Mouse (Mus musculus) gonadal fat pad, adult 2 months (tissue): ENCODE results near the gene Zfp276. TPM values are rescaled to one million over a fixed set of nuclear protein-coding genes. Genes with fewer than 3 reads are reported as not detected.
"Not testable (repeated sequence)": the region's sequence is repeated elsewhere in the genome, so short reads cannot be mapped to it uniquely, and the experiment has no call there.

ENCODE experiments used
- DNase-seq: peaks from one replicate; pipeline ENCODE4 v3.0.0-alpha.2; 2012; ENCODE audit warnings: low read depth
- polyA plus RNA-seq: library from polyadenylated mRNA; depleted of rRNA; stranded (reverse); fragments of >200 nt; gene quantifications from 2 replicates; pipeline ENCODE4 v1.2.3, GENCODE M21; 2012

Gene Zfp276
- polyA plus RNA-seq, 1 experiment, result 35.1 TPM

DNA sequence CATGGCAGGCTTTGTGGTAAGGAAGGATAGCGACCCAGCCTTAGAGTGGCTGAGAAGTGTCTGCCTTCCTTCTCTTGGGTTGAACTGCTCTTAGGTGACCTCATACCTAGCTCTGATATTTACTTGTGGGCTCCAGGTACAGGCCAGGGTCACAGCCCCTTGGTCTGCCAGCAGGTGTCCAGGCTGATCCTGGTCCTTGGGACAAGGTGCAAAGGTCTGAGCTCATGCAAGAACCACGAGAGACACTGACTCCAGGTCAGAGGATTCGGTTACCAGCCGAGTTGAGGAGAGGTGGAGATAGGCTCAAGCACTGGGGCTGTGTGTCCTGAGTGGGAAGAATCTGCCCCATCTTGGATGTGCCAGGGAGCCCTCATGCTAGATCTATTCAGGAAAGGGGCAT lies 9.6 kb upstream of the Zfp276 start:
- no peak for DNase-seq

DNA sequence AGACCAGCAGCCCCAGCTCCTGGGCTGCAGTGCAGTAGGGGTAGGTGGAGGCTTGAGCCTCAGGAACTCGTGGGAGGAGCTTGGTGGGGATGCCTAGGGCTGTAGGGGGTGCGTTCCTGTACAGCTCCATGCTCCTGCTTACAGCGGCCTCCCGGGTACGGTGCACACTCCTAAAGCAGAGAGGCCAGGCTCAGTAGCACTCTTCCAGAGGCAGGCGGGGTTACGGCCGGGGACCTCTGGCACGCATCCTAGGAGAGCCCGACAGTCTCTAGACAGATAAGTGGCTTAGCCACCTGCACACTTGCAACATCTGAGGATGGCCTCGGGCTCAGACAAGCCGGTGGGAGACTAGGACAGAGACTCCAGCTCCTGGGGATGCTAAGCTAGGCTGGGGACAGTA lies 8.5 kb upstream of the Zfp276 start:
- DNase-seq, result no peak

DNA sequence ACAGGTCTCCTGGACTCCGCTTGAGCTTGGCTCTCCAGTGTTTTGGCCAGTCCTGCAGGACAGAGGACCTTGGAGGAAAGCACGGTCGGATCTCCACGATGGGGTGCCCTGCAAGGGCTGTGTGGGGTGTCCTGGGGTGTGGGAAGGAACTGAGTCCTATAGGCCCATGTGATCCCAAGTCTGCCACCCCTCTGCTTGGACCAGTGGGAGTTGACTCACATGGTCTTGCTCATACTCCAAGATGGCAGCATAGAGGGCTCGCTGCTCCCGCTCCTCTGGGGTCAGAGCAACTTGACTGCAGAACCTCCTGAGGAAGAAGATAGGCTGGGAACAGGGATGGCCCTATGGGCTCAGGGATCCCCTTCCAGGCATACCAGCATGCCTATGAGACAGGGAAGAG lies 6.2 kb upstream of the Zfp276 start:
- no peak for DNase-seq

DNA sequence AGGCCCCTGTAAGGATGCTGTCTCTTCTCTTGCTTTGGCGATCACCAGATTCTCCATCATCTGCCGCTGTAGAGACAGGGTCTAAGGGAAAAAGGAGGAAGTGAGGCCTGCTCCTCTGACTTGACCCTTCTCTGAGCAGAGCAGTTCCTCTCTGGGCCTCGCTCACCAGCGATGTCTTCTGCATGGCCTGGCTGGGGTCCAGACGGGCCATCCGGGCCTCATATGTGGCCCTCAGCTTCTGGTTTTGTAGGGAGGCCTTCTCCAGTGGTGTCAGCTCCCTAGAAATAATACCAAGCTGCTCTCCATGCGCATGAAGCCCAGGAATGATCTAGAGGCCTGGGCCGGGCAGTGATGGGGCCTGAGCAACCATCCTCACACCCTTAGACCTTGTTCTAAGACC lies 5.4 kb upstream of the Zfp276 start:
- DNase-seq, result no peak

DNA sequence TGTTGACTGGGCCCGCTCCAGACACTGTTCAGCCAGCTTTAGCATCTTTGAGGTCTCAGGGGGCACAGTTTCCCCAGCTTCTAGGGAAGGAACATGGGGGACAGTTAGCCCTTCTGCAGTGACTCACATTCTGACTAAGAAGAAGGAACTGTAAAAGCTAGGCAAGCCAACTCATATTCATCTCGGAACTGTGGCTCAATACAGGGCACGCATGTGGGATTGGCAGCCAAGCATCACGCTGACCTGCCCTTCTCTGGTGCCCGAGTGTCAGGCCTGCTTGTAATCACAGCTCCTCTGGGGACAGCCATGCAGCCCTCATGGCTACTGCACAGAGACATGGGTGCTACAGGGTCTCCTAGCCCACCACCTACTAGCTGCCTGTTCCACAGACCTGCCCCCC lies 3.1 kb upstream of the Zfp276 start:
- DNase-seq, result no peak

DNA sequence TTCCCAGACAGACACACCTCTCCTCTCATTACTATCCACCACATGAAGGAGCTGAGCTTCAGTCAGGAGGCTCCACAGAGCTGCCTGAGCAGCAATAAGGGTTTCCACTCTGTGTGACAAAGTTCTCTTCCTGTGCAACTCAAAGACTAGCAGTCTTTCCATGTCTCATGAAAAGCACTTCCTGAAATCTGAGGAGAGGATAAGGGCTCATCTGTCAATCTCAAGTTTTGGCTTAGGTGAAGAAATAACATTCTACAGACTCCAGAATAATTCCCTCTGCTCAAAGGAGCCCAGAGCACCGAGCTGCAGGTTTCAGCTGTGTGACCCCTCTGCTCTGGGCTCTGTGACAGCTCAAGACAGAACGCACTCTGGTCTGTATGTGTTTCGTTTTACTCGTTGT lies 1.1 kb upstream of the Zfp276 start:
- DNase-seq, result no peak

DNA sequence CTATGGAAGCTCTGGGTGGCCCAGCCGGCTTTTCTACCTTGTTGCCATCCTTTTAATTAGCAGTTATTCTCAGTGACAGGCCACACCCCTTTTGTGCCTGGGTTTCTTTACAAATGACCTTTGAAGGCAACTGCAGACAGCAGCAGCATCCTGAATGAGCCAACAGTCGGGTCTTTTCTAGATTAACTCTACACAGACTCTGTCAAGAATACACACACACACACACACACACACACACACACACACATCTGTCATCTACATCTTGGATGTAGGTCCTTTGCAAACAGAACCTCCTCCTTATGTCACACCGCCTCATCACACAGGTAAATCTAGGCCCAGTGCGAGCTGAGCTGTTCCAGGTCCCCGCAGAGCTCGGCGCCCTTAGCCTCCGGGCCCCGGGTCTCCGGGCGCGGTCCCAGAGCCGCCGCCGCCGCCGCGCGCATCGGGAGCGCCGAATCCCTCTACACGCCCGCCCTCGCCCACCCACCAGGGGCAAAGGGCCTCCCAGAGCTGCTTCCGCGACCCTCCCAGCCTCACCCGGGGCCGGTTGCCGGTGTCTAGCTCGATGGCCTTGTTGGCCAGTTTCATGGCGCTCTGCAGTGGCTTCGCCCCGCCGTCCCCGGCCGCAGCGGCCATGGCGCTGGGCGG lies 420 bp upstream of the Zfp276 start:
- no peak for DNase-seq

DNA sequence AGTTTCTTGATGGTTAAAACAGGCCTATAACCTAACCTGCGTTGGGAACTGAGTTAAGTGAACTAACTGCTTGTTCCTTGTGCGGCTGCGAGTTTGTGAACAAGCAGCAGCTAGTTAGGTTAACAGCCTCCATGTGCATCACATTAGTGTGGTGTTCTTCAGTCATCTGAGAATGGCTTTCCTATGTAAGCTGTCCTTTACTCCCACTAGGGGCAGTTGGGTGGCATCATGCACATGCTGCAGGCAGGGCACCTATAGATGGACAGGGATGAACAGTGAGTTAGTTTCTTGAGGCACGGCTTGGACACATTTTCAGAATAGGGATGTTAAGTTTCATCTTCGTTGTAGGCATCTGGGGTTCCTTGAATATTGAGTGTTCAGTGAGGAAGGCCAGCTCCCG lies 1.2 kb downstream of the Zfp276 start:
- DNase-seq, result no peak

DNA sequence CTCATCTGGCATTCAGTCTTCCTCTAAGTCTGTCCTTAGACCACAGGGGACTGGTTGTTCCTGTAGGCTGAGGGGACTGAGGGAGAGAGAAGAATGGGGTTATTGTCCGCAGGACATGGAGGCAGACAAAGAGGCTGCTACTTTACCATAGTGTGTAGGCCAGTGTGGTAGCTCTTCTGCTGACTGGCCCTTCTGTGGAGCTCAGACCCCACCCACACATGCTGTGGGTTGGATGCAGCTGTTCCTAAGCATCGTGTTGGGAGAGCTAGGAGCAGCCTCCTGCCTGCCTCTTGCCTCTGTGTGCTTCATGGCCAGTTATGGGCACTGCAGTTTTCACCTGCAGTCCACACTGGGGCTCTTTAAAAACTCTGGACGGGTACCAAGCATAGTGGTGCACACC lies 3.1 kb downstream of the Zfp276 start:
- DNase-seq, result no peak

DNA sequence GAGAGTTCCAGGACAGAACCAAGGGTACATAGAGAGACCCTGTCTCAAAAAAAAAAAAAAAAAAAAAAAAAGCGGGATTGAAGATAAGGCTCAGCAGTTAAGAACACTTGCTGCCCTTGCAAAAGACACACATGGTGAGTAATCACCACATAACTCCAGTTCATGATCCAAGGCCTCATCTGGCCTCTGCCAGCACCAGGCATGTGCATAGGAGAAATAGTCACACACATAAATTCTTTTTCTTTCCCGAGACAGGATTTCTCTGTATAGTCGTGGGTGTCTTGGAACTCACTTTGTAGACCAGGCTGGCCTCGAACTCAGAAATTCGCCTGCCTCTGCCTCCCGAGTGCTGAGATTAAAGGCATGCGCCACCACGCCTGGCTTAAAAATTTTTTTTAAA lies 3.6 kb downstream of the Zfp276 start:
- not testable (repeated sequence) for DNase-seq

DNA sequence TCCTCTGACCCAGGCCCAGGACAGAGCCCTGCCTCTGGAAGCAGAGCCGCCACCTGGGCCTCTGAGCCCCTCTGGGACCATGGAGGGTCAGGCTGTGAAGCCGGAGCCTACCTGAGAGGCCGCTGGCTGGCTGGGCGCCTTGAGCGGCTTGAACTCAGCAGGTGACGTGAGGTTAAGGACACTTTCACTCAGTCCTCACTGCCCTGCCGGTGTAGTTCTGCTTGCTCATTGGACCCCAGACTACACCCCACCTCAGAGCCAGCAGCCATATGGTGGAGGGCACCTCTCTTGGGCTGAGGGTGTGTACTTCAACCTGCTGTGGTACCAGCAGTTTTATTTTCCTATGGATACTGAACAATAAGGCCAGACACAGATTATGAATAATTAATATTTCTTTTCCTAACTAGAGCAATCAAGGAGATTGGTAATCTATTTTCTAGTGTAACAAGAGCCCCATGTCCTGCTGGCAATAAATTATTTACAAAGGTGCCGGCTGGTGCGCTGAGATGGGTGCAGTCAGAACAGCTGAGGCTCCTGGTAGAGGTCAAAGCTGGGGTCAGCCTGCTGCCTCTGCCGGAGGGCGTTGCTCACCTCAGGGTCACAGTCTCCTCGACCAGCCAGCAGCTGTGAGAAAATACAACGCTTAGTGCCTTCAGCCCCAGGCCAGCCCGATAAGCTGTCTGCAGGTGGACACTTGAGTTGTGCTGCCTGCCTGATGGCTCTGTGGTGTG lies 14.1 kb downstream of the Zfp276 start:
- no peak for DNase-seq

DNA sequence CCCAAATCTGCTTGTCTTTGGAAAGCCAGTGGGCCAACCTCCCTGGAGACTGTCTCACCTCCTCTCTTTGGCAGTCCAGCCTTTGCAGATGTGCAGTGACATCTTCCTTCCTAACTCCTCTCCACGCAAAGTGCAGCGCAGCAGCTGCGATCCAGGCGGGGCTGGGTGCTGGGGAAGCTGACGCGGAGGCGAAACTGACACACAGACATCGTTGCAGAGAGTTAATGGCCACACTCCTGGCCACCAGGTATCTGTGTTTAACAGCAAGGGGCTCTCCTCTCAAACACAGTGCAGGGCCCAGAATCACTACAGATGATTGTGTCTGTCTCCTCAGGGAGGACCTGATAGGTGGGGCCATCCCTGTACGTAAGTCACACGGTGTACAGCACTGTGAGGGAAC lies 17.2 kb downstream of the Zfp276 start:
- DNase-seq, result no peak

DNA sequence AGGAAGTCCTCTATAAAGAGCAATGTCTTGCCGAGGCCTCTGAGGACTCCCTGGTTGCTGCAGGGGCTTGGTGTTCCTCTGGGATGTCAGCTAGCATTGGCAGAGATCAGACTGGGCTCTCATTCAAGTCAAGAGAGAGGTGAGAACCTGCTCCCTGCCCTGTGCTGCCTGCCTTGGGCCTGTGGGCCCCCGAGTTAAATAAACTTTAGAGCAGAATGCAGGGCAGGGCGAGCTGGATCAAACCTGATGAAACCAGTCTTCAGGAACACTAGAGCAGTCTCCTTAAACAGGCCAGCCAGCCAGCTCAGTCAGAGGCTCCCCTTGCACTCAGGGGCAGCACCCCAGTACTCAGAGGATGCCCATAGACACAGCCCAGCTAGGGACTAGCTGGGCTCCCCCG lies 17.9 kb downstream of the Zfp276 start:
- DNase-seq, result no peak

DNA sequence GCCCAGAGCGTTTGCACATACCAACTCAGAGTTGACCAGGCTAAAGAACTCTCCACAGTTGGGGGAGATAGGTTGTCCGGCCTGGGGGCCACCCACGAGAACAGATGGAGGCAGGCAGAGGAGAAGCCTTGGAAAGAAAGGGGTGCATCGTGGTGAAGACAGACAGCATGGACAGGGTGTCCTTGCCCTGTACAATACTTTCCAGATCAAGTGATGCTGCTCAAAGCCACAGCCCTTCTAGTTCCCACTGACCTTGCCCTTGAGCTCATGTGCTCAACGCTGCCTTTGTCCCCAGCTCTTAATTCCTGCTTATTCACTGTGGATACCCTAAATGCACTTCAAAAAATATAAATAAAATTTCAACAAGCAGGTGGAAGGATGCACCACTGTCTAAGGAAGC lies 20.5 kb downstream of the Zfp276 start:
- no peak for DNase-seq

DNA sequence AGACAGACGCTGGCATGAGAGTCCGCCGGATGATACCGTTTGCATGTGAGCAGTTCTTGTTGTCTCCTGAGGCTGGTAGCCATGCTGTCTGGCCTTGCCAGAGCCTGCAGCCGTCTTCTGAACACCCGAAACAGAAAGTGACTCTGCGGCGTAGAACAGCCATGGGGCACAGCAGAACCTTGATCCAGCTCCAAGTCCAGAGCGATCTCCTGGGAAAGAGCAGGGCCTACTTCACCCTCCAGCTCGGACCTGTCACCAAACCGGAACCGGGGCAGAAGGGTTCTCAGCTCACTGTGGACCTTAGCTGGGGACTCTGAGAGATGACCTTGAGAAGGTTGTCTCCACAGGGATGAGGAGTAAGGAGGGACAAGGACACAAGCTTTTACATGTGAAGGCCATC lies 21.1 kb downstream of the Zfp276 start:
- no peak for DNase-seq

DNA sequence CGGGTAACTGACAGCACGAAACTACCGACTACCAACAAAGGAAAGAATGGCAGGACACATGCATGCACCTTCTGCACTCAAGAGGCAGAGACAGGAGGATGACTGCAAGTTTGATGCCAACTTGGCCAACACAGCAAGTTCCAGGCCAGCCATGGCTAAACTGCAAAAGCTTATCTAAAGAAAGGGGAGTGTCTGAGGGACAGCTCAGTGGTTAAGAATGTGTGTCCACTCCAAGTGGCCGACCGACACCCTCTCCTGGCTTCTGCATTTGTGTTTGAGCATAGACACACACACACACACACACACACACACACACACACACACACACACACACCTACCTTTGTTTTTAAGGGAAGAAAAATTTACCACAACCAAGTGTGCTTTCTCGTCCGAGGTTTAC lies 24.4 kb downstream of the Zfp276 start:
- no peak for DNase-seq

DNA sequence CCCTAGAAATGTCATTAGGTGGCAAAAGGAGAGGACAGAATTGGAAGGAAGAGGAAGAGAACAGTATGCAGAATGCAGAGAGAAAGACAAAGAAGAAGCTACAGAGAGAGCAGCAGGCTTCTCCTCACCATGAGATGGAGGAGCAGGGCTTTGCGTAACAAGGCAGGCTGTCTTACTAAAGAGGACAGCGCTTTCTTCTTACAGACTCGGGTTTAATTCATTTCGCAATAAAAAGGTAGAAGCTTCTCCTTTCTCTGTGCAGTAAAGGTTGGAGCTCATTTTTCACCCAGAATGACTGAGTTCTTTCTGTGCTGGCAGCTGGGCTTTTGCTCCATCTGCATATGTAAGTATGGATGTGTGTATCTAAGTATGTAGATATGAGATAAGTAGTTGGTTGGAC lies 25.8 kb downstream of the Zfp276 start:
- no peak for DNase-seq

DNA sequence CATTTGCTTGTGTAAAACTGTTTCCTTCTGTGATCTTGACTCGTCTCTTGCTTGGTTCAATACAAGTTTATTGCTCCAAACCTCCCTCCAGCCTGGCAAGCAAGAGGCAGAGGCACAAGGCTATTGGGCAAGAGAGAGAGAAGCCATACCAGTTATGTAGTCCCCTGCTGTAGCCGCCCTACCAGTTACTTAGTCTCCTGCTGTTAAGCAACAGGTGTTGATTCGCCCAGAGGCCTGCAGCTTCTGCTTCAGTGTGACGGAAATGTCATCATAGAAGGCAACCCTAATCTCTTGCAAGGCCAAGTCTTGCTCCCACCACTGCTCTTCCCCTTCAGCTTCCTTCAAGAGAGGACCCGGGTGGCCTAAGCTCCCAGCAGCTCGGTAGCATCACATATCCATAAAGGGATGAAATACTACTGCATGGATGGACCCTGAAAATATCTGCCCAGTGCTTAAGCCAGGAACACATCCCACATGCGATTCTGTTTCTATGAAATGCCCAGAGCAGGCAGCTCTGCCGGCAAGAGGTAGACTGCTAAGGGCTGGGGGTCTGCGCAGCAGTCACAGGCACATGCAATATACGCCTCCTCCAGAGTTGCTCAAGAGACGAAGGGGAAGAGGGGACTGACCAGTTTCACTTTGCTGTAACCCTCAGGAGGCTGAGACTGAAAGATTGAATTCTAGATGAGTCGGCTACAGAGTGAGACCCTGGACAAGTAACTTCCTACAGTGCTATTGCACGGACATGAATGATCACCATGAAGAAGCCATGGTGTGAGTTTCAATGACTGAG lies 26.5 kb downstream of the Zfp276 start:
- peak; percentile 64 for DNase-seq

DNA sequence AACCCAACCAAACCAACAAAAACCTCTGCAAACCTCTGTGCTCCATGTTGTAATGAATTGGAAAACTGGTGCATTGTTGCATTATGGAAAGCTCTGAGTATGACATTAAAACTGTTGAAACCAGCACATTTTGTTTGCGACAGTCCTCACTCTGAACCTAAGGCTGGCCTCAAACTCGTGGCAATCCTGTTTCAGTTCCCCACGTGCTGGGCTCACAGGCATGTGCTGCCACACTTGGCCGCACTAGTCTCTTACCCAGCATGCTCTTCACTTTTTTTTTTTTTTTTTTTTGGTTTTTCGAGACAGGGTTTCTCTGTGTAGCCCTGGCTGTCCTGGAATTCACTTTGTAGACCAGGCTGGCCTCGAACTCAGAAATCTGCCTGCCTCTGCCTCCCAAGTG lies 29.0 kb downstream of the Zfp276 start:
- DNase-seq, result not testable (repeated sequence)

DNA sequence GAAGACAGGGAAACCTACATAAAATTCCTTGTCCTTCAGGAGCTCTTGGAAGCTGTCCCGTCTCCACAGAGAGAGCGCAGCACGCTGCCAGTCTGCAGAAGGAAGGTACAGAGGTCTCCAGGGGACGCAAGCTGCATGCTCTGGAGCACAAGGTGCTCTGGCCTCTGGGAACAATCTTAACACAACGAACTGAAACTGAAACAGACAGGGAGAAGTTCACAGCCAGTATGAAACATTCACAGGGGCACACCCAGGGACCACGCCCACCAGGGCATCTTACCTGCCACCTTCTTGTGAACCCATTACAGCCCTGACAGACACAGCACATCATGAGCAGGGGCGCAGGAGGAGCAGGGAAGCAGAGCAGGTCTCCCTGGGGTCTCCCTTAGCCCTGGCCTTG lies 30.0 kb downstream of the Zfp276 start:
- DNase-seq, result no peak

DNA sequence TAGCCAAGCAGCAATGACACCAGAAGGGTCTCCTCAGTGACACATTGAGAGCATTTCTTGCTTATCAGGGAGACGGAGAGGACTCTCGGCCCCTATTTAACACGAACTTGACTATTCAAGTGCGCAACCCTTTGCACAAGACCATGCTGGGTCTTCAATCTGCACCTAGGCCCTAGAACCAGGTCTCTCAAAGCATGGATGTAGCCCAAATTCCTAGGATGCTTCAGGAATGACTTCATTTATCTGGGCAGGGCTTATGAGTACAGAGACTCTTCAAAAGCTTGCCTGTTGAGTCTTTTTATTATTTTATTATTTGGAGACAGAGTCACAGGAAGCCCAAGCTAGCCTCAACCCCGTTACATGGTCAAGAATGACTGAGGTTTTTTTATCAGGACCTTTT lies 30.5 kb downstream of the Zfp276 start:
- DNase-seq, result no peak

DNA sequence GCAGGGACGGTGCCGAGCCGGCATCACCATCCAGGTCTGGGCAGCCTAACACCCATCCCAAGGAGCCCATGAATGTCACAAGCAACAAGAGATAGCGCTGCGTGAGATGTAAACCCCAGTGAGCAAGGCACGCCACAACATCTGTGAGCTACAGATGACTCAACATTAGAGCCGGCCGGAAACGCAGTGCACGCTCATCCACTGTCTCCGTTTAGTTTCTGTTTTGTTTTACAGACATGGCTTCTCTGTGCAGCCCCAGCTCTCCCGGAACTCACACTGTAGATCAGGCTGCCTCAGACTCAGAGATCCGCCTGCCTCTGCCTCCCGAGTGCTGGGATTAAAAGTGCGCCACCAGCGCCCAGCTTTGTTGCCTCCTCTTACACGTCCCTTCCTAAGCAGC lies 33.4 kb downstream of the Zfp276 start:
- no peak for DNase-seq

DNA sequence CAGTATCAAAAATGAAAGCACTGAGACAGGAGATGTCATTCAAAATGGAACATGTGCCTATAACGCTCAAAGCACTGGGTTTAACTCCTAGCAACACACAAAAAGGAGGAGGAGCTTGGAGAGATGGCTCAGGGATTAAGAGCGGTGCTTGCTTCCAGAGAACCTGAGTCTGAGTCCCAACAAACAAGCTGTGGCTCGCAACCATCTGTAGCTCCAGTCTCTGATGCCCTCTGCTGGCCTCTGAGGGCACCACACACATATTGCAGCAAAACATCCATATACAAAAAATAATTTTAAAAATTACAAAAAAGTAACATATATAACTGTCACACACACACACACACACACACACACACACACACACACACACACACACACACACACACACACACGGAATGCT lies 36.2 kb downstream of the Zfp276 start:
- no peak for DNase-seq
